Mouse (Mus musculus): ENCODE measurements around the gene Klhl3.

Klhl3 gene

GRCm38 (mm10) chr13:57980071-57980470 lies 133.3 kb downstream of the Klhl3 start:
- in situ Hi-C loops (cut with MboI, MseI): no loop called here

GRCm38 (mm10) chr13:57978931-57979330 lies 134.5 kb downstream of the Klhl3 start:
- in situ Hi-C loops (cut with MboI, MseI): no loop called here

DNA sequence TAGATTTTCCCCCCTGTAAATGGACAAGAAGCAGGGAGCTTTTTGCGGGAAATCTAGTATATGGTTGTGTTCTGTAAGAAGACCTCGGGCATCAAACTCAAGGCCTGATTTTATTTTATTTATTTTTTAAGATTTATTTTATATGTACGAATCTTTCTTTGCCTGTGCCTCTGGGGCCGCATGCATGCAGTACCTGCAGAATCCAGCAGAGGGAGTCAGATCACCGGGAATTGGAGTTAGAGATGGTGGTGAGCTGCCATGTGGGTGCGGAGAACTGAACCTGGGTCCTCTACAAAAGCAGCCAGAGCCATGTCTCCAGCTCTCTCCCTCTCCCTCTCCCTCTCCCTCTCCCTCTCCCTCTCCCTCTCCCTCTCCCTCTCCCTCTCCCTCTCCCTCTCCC lies 135.7 kb downstream of the Klhl3 start:
- in situ Hi-C loops (cut with MboI, MseI): no loop called here

DNA sequence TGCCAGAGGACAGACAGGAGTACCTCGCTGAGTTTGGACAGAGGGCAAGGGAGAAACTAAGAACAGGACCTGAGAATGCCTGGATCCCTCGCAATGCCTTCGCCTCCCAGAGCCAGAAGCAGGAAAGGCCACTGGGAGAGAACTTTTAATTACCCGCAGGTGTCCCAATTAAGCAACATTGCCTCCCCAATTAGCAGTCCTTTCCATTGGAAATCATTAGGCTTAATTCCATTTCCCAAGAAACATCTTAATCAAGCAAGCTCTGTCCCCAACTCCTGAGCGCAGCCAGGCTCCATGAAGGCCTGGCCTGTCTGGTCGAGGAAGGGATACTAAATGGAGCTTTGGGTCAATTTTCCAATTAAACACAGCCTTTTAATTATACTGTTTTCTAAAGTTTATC lies 147.7 kb downstream of the Klhl3 start:
- in situ Hi-C loops (cut with MboI, MseI): no loop called here

- in situ Hi-C loops (cut with MboI, MseI): no loop called here
Observed at GRCm38 (mm10) chr13:57960254-57960653, 153.1 kb downstream of the Klhl3 start.

DNA sequence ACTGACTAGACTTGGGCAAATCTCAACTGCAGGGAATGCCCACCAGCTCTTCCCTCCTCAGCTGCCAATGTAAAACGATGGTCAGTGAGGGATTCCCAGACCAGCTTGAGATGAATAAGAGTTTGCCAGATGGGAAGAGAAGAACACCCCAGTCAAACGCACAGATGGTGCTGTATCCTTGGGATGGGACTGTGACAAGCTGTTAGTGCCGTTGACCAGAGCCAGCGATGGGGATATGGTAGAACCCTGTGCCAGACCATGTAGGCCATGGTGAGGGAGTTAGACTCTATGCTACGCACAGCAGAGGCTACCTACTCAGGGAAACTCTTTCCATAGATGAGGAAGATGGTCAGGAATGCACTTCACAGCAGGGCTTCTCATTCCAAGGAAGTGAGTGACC lies 153.6 kb downstream of the Klhl3 start:
- in situ Hi-C loops (cut with MboI, MseI): no loop called here

Measured in regulatory T cell (primary cell).